Mouse (Mus musculus) MEL (cell line): ENCODE results near the gene Nanos2. TPM values are rescaled to one million over a fixed set of nuclear protein-coding genes. Genes with fewer than 3 reads are reported as not detected.

ENCODE experiments used
- DNase-seq: peaks from one replicate; pipeline ENCODE4 v3.0.0; 2011; ENCODE audit warnings: low read depth, low spot score
- H3K27ac ChIP-seq: 2 replicates; pipeline ENCODE4 v1.5.1; 2012; ENCODE audit warnings: low read depth, mild to moderate bottlenecking, control low read depth, low read length, moderate library complexity; ENCODE audit not compliant: control insufficient read depth
- H3K27me3 ChIP-seq, 2 experiments: fragments of 150-350 bp in 1 of 2; sonication (generic) in 1 of 2; 2 replicates each; pipeline ENCODE4 v1.6.1; 2012; ENCODE audit warnings: low read length in 2 of 2, mild to moderate bottlenecking in 2 of 2, improper control_type of control experiment in 1 of 2, moderate library complexity in 1 of 2; ENCODE audit not compliant: insufficient read depth in 2 of 2, control insufficient read depth in 1 of 2
- H3K36me3 ChIP-seq, 2 experiments: 2 replicates each; pipeline ENCODE4 v1.6.1; 2012 to 2014; ENCODE audit warnings: low read length in 2 of 2, improper control_type of control experiment in 1 of 2, inconsistent platforms in 1 of 2, mild to moderate bottlenecking in 1 of 2; ENCODE audit not compliant: insufficient read depth in 2 of 2, control insufficient read depth in 1 of 2
- H3K4me1 ChIP-seq, 2 experiments: fragments of 150-350 bp in 1 of 2; sonication (generic) in 1 of 2; 2 replicates each; pipeline ENCODE4 v1.6.1; 2012; ENCODE audit warnings: low read length in 2 of 2, improper control_type of control experiment in 1 of 2, mild to moderate bottlenecking in 1 of 2; ENCODE audit not compliant: insufficient read depth in 2 of 2, control insufficient read depth in 1 of 2
- H3K4me3 ChIP-seq, 2 experiments: fragments of 150-350 bp in 1 of 2; sonication (generic) in 1 of 2; 2 replicates each; pipeline ENCODE4 v1.5.1; 2012; ENCODE audit warnings: low read depth in 2 of 2, low read length in 2 of 2, mild to moderate bottlenecking in 2 of 2, moderate library complexity in 2 of 2, control low read depth in 1 of 2, improper control_type of control experiment in 1 of 2; ENCODE audit not compliant: control insufficient read depth in 1 of 2, insufficient read depth in 1 of 2
- H3K79me2 ChIP-seq: 2 replicates; pipeline ENCODE4 v1.6.1; 2012; ENCODE audit warnings: mild to moderate bottlenecking, low read length, moderate library complexity; ENCODE audit not compliant: control insufficient read depth, poor library complexity, insufficient read depth
- H3K9ac ChIP-seq: 2 replicates; pipeline ENCODE4 v1.6.1; 2012; ENCODE audit warnings: low read depth, mild to moderate bottlenecking, control low read depth, low read length, moderate library complexity; ENCODE audit not compliant: control insufficient read depth, poor library complexity, severe bottlenecking
- H3K9me3 ChIP-seq: fragments of 150-350 bp; sonication (generic); replicated peaks from 2 replicates; pipeline ENCODE4 v1.6.1; 2012; ENCODE audit warnings: mild to moderate bottlenecking, low read length, improper control_type of control experiment, moderate library complexity; ENCODE audit not compliant: insufficient read depth
- CHD2 ChIP-seq: IDR thresholded peaks from 2 replicates; pipeline ENCODE4 v1.6.1; 2011; ENCODE audit warnings: low read length, improper control_type of control experiment
- CTCF ChIP-seq, 3 experiments: IDR thresholded peaks in 2 of 3; conservative IDR thresholded peaks in 1 of 3; 2 replicates each; pipeline ENCODE4 v1.5.1; 2011 to 2012; ENCODE audit warnings: low read length in 3 of 3, low read depth in 2 of 3, mild to moderate bottlenecking in 2 of 3, improper control_type of control experiment in 1 of 3, inconsistent platforms in 1 of 3, mixed read lengths in 1 of 3, moderate library complexity in 1 of 3; ENCODE audit not compliant: control insufficient read depth in 1 of 3, insufficient read depth in 1 of 3, poor library complexity in 1 of 3, severe bottlenecking in 1 of 3
- ELF1 ChIP-seq: IDR thresholded peaks from 2 replicates; pipeline ENCODE4 v1.6.1; 2014; ENCODE audit warnings: low read depth, mild to moderate bottlenecking, inconsistent platforms, low read length, improper control_type of control experiment, moderate library complexity
- EP300 ChIP-seq, 2 experiments: IDR thresholded peaks; 2 replicates each; pipeline ENCODE4 v1.6.1; 2011; ENCODE audit warnings: improper control_type of control experiment in 2 of 2, low read length in 2 of 2, low read depth in 1 of 2, mild to moderate bottlenecking in 1 of 2
- GATA1 ChIP-seq: IDR thresholded peaks from 2 replicates; pipeline ENCODE4 v1.6.1; 2011; ENCODE audit warnings: low read depth, low read length, improper control_type of control experiment
- HCFC1 ChIP-seq: IDR thresholded peaks from 2 replicates; pipeline ENCODE4 v1.6.1; 2012; ENCODE audit warnings: low read depth, mild to moderate bottlenecking, inconsistent platforms, low read length, improper control_type of control experiment, moderate library complexity
- JUND ChIP-seq: IDR thresholded peaks from 2 replicates; pipeline ENCODE4 v1.6.1; 2011; ENCODE audit warnings: low read depth, mild to moderate bottlenecking, improper control_type of control experiment, low read length
- NELFE ChIP-seq: IDR thresholded peaks from 2 replicates; pipeline ENCODE4 v1.6.1; 2011; ENCODE audit warnings: low read depth, low read length, improper control_type of control experiment
- NRF1 ChIP-seq: IDR thresholded peaks from 2 replicates; pipeline ENCODE4 v1.6.1; 2014; ENCODE audit warnings: low read depth, mild to moderate bottlenecking, inconsistent platforms, low read length, improper control_type of control experiment, moderate library complexity; ENCODE audit not compliant: poor library complexity, insufficient read depth, severe bottlenecking
- RAD21 ChIP-seq: IDR thresholded peaks from 2 replicates; pipeline ENCODE4 v1.6.1; 2011; ENCODE audit warnings: mild to moderate bottlenecking, low read depth, low read length, improper control_type of control experiment
- SIN3A ChIP-seq: IDR thresholded peaks from 2 replicates; pipeline ENCODE4 v1.6.1; 2012; ENCODE audit warnings: low read length, improper control_type of control experiment, inconsistent platforms
- SMC3 ChIP-seq: IDR thresholded peaks from 2 replicates; pipeline ENCODE4 v1.6.1; 2011; ENCODE audit warnings: low read depth, low read length, improper control_type of control experiment
- UBTF ChIP-seq: IDR thresholded peaks from 2 replicates; pipeline ENCODE4 v1.6.1; 2012; ENCODE audit warnings: low read depth, mild to moderate bottlenecking, inconsistent platforms, low read length, improper control_type of control experiment, moderate library complexity, borderline replicate concordance; ENCODE audit not compliant: insufficient read depth
- USF2 ChIP-seq, 2 experiments: IDR thresholded peaks; 2 replicates each; pipeline ENCODE4 v1.6.1; 2011 to 2012; ENCODE audit warnings: improper control_type of control experiment in 2 of 2, low read length in 2 of 2, borderline replicate concordance in 1 of 2, inconsistent platforms in 1 of 2, low read depth in 1 of 2, mild to moderate bottlenecking in 1 of 2; ENCODE audit not compliant: insufficient read depth in 1 of 2
- ZKSCAN1 ChIP-seq: IDR thresholded peaks from 2 replicates; pipeline ENCODE4 v1.6.1; 2012; ENCODE audit warnings: low read depth, mild to moderate bottlenecking, inconsistent platforms, low read length, improper control_type of control experiment, moderate library complexity
- ZMIZ1 ChIP-seq: IDR thresholded peaks from 2 replicates; pipeline ENCODE4 v1.6.1; 2012; ENCODE audit warnings: low read depth, mild to moderate bottlenecking, inconsistent platforms, low read length, improper control_type of control experiment, moderate library complexity
- polyA plus RNA-seq, 2 experiments: library from polyadenylated mRNA; stranded (reverse) in 1 of 2; unstranded in 1 of 2; fragments of >175 nt in 1 of 2; fragments of >200 nt in 1 of 2; gene quantifications; 2 replicates each; pipeline versions ENCODE4 v1.2.1 to v1.2.4; 2012; ENCODE audit warnings: low replicate concordance in 2 of 2, low read depth in 1 of 2; ENCODE audit not compliant: insufficient read length in 2 of 2, insufficient read depth in 1 of 2, missing spikeins in 1 of 2
- total RNA-seq: library from RNA; depleted of rRNA; stranded (reverse); fragments of 300-350 nt; gene quantifications from 2 replicates; pipeline ENCODE4 v1.2.3, GENCODE M21; 2012; rRNA removed

The Nanos2 gene
- total and polyA plus RNA-seq, 3 experiments = not detected

DNA sequence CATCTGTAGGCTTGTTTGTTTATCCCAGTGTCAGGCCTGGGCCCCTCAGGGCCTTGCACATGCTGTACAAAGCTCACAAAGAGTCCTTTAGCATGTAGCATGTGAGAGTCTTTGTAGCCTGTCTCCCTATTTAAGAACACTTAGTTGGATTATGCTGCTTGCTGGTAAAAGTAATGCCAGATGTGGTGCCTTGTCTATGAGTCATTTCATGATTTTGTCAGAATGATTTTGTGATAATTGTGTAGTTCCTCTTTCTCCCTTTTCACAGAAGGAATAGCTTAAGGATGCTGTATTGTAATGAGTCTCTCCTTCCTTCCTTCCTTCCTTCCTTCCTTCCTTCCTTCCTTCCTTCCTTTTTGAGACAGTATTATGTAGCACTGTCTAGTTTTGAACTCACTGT lies 40.9 kb downstream of the Nanos2 start (continued):
- TF ChIP-seq SMC3 (no peak), ZMIZ1 (no peak), NRF1 (no peak), ELF1 (no peak), NELFE (no peak), HCFC1 (no peak), JUND (peak; percentile 63; the same call in 1 of the 2 replicates), EP300 (IDR thresholded peaks at IDR 0.05; ENCODE audit: low read depth in 1 of 2, low read length in 2 of 2) (peak; percentile 10 to 81; a peak in 3 of 4 replicates), ZKSCAN1 (no peak), USF2 (IDR thresholded peaks at IDR 0.05; ENCODE audit: borderline replicate concordance in 1 of 2, insufficient read depth in 1 of 2, low read depth in 1 of 2, low read length in 2 of 2) (no peak)

DNA sequence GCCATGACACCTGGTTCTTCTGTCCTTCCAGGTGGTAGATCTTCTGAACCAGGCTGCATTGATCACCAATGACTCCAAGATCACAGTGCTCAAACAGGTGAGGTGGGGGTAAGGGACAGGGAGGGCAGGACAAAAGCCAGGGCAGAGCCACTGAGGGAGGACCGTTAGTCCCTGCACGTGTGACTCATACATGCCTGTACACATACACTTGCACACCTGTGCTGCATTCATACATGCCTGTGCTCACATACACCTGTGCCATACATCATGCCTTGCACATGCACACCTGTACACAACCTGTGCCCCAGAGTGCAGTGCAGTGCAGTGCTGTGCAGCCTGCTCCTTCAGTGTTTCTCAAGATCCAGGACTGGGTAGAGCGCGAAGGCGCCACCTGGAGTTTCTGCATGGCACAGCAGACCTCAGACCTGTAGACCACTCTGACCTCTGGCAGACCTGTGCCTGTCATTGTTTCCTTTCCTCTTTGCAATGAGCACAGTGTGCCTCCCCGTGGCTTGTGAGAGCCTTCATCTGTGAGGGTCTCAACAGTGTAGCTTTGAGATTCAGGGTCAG lies 42.0 kb downstream of the Nanos2 start:
- Histone ChIP-seq H3K9ac (no peak overlapping the region), H3K4me1 (peaks cover 9 to 14% of the 10 kb centered on the region in 2 experiments), H3K4me3 (no peak overlapping the region), H3K9me3 (no peaks in the 10 kb centered on the region), H3K36me3 (peaks cover 8 to 22% of the 10 kb centered on the region in 2 experiments), H3K27me3 (no peaks in the 10 kb centered on the region), H3K79me2 (peaks cover 21% of the 10 kb centered on the region), H3K27ac (no peak overlapping the region)
- TF ChIP-seq CHD2 (no peak), GATA1 (no peak), CTCF (IDR thresholded peaks at IDR 0.05 in 2 of 3, conservative IDR thresholded peaks at IDR 0.05 in 1 of 3; ENCODE audit: control insufficient read depth in 1 of 3, insufficient read depth in 1 of 3, low read depth in 2 of 3, low read length in 3 of 3, poor library complexity in 1 of 3, severe bottlenecking in 1 of 3) (peak; percentile 72 to 85 (median 83)), RAD21 (peak; percentile 36), SIN3A (no peak), SMC3 (peak; percentile 55), UBTF (no peak)
- DNase-seq = peak; percentile 75

DNA sequence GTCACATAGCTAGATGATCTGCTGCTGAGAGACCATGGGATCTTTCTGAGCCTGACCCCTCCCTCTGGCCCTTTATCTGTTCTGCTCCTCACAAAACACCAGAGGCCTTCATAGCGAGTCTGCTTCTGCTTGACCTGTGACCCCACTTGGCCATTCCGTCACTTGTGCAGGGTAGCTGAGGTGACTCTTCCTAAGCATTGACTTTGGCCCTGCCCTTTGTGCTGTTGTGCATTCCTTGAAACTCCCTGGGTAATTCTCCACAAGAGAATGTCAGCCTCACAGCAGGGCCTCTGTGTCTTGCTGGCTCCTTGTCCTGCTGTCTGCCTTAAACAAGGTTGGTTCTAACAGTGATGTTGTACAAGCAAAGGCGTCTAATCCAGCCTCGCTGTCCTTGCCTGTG lies 44.4 kb downstream of the Nanos2 start:
- H3K79me2 ChIP-seq = peaks cover under 1% of the 10 kb centered on the region; the same call in 1 of the 2 replicates
- DNase-seq = no peak
- no peak overlapping the region for H3K27ac ChIP-seq
- TF ChIP-seq EP300 (IDR thresholded peaks at IDR 0.05; ENCODE audit: low read depth in 1 of 2, low read length in 2 of 2) = no peak
- no peak overlapping the region for H3K4me3 ChIP-seq
- H3K36me3 ChIP-seq = peaks cover 9 to 10% of the 10 kb centered on the region in 2 experiments
- H3K4me1 ChIP-seq = peaks cover 5 to 7% of the 10 kb centered on the region in 2 experiments; a peak in 3 of 4 replicates
- H3K9me3 ChIP-seq = no peaks in the 10 kb centered on the region
- H3K9ac ChIP-seq = no peak overlapping the region
- no peaks in the 10 kb centered on the region for H3K27me3 ChIP-seq

Other genes with a start within 250 kb of the Nanos2 start
- not detected in 2 replicates for gene Psg19, start 188.9 kb upstream of the Nanos2 start, total RNA-seq
- under 1 TPM in 1 of 2 experiments, not detected in 1; 0.04 TPM for gene Psg19, start 188.9 kb upstream of the Nanos2 start, polyA plus RNA-seq
- gene Psg17, start 165.8 kb upstream of the Nanos2 start, total RNA-seq = not detected in 2 replicates
- not detected for gene Psg17, start 165.8 kb upstream of the Nanos2 start, polyA plus RNA-seq
- 0.08 TPM in 1 of 2 replicates, not detected in the other for gene Mill2, start 147.4 kb upstream of the Nanos2 start, total RNA-seq
- under 1 TPM in 1 of 2 experiments, not detected in 1; 0.13 TPM for gene Mill2, start 147.4 kb upstream of the Nanos2 start, polyA plus RNA-seq
- not detected in 2 replicates for gene Pglyrp1, start 116.1 kb upstream of the Nanos2 start, total RNA-seq
- gene Pglyrp1, start 116.1 kb upstream of the Nanos2 start, polyA plus RNA-seq = under 1 TPM in 1 of 2 experiments, not detected in 1; 0.33 TPM
- gene Ccdc61, start 77.0 kb upstream of the Nanos2 start, total RNA-seq = 19.7 TPM in 2 replicates
- gene Ccdc61, start 77.0 kb upstream of the Nanos2 start, polyA plus RNA-seq = 10 to 100 TPM in 1 of 2 experiments, not detected in 1; 69.8 TPM
- 0.03 and 0.04 TPM in 2 replicates for gene Nova2, start 61.5 kb upstream of the Nanos2 start, total RNA-seq
- gene Nova2, start 61.5 kb upstream of the Nanos2 start, polyA plus RNA-seq = under 1 TPM in 1 of 2 experiments, not detected in 1; 0.22 TPM
- gene Mypop, start 3.8 kb downstream of the Nanos2 start, total RNA-seq = 0.95 and 1.2 TPM in 2 replicates
- 1 to 10 TPM in 1 of 2 experiments, not detected in 1; 6.5 TPM for gene Mypop, start 3.8 kb downstream of the Nanos2 start, polyA plus RNA-seq
- 27.8 and 33.1 TPM in 2 replicates for gene Irf2bp1, start 16.6 kb downstream of the Nanos2 start, total RNA-seq
- 10 to 100 TPM in 1 of 2 experiments, not detected in 1; 41.1 TPM for gene Irf2bp1, start 16.6 kb downstream of the Nanos2 start, polyA plus RNA-seq
- gene Foxa3, start 36.1 kb downstream of the Nanos2 start, total RNA-seq = not detected in 2 replicates
- not detected for gene Foxa3, start 36.1 kb downstream of the Nanos2 start, polyA plus RNA-seq
- gene Sympk, start 37.0 kb downstream of the Nanos2 start, total RNA-seq = 108 and 122 TPM in 2 replicates
- 100 to 1,000 TPM in 1 of 2 experiments, not detected in 1; 226 TPM for gene Sympk, start 37.0 kb downstream of the Nanos2 start, polyA plus RNA-seq
- 0.16 and 0.23 TPM in 2 replicates for gene Rsph6a, start 67.3 kb downstream of the Nanos2 start, total RNA-seq
- gene Rsph6a, start 67.3 kb downstream of the Nanos2 start, polyA plus RNA-seq = under 1 TPM in 1 of 2 experiments, not detected in 1; 0.04 TPM
- gene Dmwd, start 88.8 kb downstream of the Nanos2 start, total RNA-seq = 18.3 and 19.4 TPM in 2 replicates
- 10 to 100 TPM; 51.5 to 70.3 TPM for gene Dmwd, start 88.8 kb downstream of the Nanos2 start, polyA plus RNA-seq
- 4.1 and 5.4 TPM in 2 replicates for gene Dmpk, start 96.4 kb downstream of the Nanos2 start, total RNA-seq
- 10 to 100 TPM in 1 of 2 experiments, not detected in 1; 29.3 TPM for gene Dmpk, start 96.4 kb downstream of the Nanos2 start, polyA plus RNA-seq
- 2.7 and 3.0 TPM in 2 replicates for gene Six5, start 107.2 kb downstream of the Nanos2 start, total RNA-seq
- 1 to 10 TPM in 1 of 2 experiments, not detected in 1; 7.7 TPM for gene Six5, start 107.2 kb downstream of the Nanos2 start, polyA plus RNA-seq
- not detected in 2 replicates for gene Gm4969, start 131.0 kb downstream of the Nanos2 start, total RNA-seq
- not detected for gene Gm4969, start 131.0 kb downstream of the Nanos2 start, polyA plus RNA-seq
- gene Fbxo46, start 132.5 kb downstream of the Nanos2 start, total RNA-seq = 11.5 and 13.7 TPM in 2 replicates
- gene Fbxo46, start 132.5 kb downstream of the Nanos2 start, polyA plus RNA-seq = 10 to 100 TPM in 1 of 2 experiments, not detected in 1; 10.1 TPM
- 3.1 and 3.4 TPM in 2 replicates for gene Qpctl, start 161.9 kb downstream of the Nanos2 start, total RNA-seq
- gene Qpctl, start 161.9 kb downstream of the Nanos2 start, polyA plus RNA-seq = 1 to 10 TPM in 1 of 2 experiments, not detected in 1; 6.5 TPM
- gene Snrpd2, start 162.3 kb downstream of the Nanos2 start, total RNA-seq = 333 and 345 TPM in 2 replicates
- 100 to 1,000 TPM in 1 of 2 experiments, not detected in 1; 234 TPM for gene Snrpd2, start 162.3 kb downstream of the Nanos2 start, polyA plus RNA-seq
- gene Gipr, start 178.7 kb downstream of the Nanos2 start, total RNA-seq = 0.49 and 0.65 TPM in 2 replicates
- 1 to 10 TPM in 1 of 2 experiments, not detected in 1; 2.1 TPM for gene Gipr, start 178.7 kb downstream of the Nanos2 start, polyA plus RNA-seq
- gene Eml2, start 189.0 kb downstream of the Nanos2 start, total RNA-seq = 22.0 and 25.1 TPM in 2 replicates
- 10 to 100 TPM in 1 of 2 experiments, not detected in 1; 43.6 TPM for gene Eml2, start 189.0 kb downstream of the Nanos2 start, polyA plus RNA-seq
- 0.07 and 0.19 TPM in 2 replicates for gene Gpr4, start 225.1 kb downstream of the Nanos2 start, total RNA-seq
- gene Gpr4, start 225.1 kb downstream of the Nanos2 start, polyA plus RNA-seq = under 1 TPM in 1 of 2 experiments, not detected in 1; 0.15 TPM
- 16.3 and 18.5 TPM in 2 replicates for gene Opa3, start 240.9 kb downstream of the Nanos2 start, total RNA-seq
- gene Opa3, start 240.9 kb downstream of the Nanos2 start, polyA plus RNA-seq = 10 to 100 TPM; 37.2 to 85.4 TPM